Mouse (Mus musculus): ENCODE measurements around the gene Trp53bp2.

DNA sequence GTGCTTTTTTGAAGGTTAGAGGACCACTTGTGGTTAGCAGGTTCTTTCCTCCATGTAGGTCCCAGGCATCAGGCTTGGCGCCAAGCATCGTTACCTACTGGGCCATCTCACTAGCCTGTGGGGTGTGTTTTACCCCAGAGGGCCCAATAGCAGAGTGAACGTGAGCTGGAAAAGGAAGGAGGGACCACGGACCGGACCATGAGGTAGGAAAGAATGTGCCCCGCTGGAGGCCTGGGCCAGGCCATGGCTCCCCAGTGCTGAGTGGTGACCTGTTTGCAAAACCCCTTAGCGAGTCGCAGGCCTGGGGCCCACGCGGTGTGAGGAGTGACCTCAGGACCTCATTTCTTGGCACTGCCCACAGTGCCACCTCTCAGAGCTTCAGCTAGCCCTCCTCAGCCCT lies 79.5 kb downstream of the Trp53bp2 start:
- TF ChIP-seq CTCF (IDR thresholded peaks at IDR 0.05; ENCODE audit: low read depth) (no peak), EP300 (IDR thresholded peaks at IDR 0.05; ENCODE audit: low read depth) (no peak)

Measured in liver, postnatal 0 days (tissue).